Mouse (Mus musculus): ENCODE results near the gene C1qtnf7.
A peak's percentile ranks its signal among the peaks of the same experiment; 100 is the strongest.

The C1qtnf7 gene

DNA sequence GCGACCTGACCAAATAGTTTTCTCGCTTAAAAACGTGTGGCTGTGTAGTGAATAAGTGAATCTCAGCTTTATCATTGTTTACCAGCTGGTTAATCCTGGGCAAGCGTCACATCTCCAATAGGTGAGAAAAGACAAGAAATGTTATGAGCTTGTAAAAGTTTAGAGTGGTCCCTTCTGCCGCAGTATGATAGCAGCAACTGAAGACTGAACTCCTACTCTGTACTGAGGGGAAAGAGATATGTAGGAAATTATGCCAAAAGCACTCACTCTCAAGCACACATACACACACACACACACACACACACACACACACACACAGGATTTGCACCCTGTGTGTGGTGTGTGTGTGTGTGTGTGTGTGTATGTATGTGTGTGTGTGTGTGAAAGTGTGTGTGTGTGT, 26.2 kb downstream of the C1qtnf7 start:
- no peak for DNase-seq

DNA sequence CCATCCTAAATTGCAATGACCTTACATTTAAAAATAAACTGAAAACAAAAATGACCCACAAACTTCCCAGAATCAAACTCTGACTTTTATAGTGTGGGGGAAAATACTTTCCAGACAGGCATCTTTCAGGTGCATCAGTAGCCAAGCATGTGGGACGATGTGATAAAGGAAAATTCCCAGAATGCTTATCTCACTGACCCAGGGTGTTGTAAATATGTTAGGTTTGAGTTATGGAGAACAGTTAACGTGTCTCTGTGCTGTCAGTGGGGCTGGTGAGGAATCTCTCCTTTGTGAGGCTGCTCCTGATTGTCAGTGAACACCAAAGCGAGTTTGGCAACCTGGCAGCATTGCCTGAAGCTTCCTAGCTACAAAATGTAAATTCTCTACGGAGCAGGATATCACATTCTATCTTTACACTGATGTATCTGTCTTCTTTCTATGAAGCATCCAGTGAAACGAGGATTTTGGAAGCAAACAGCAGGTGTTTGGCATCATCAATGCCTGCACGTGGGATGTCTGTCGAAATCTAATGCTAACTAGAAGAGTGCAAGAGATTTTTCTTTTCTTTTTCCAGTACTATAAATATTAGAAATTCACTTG, 27.0 kb downstream of the C1qtnf7 start:
- no peak for DNase-seq

DNA sequence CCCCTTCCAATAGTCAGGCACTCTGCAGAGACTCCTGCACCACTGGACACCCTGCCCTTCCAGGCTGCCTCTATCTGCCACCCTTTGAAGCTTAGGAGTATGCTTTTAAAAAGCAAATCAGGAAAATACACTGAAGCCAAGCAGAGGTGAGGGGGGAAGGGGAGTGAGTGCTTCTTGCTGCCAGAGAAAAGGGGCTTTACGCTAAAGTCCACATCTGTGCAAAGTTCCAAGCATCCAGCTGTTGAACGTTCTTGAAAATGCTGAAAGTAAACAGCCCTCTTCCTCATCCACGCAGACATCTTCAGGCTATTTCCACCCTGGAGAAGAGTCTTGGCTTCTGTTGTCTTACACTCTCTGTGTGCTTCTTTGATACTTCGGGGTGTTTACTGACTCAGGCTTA, 34.6 kb downstream of the C1qtnf7 start:
- no peak for DNase-seq

DNA sequence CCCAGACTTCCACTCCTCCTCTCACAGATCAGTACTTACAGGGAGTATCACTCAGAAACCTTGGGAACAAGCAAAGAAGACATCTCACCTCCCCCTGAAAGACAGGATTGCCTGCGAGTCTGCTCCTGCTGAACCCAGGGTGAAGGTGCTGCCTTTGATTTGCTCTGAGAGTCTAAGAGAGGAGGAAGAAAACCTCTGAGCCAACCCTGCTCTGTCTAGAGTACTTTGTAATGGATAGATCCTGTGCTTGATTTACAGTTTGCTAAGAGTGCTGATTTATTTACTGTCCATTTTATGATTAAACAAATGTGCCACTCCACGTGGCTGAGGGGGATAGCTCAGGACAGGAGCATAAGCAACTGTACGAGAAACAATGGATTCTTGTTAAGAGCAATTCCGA, 35.1 kb downstream of the C1qtnf7 start:
- no peak for DNase-seq

DNA sequence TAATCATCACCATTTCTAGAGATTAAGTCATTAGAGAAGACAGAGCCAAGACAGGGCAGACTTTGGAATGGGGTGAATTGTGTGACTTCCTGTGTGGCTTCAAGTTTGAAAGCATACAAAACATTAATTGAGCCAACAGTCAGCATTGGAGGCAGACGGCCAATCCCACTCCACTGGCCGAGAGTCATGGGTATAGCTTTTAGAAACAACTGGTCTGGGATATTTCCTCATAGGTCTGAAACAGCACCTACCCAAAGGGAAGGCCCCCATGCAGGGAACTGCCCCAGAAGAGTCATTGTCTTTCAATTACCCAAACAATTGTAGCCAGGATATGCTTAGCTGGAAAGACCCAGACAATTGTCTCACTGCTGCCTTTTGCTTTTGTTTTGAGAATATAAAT, 39.5 kb downstream of the C1qtnf7 start:
- peak; percentile 79 for DNase-seq

DNA sequence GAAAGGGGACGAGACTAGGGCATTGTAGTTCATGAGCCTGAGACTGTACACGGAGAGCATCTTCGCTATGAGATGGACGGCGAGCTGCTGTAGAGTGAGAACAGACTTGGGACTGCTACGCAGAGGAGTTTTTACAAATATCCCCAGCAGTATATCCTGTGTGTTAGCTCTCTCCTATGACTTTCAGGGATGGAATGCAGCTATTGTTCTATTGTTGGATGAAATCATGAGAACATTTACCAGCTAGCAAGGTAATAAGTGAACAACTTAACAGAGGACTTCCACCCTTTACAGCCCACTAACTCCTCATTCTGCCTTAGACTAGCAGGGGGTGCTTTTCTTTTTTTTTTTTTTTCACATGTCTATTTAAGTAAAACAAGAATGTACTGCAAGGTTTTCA, 40.1 kb downstream of the C1qtnf7 start:
- peak; percentile 61 for DNase-seq

DNA sequence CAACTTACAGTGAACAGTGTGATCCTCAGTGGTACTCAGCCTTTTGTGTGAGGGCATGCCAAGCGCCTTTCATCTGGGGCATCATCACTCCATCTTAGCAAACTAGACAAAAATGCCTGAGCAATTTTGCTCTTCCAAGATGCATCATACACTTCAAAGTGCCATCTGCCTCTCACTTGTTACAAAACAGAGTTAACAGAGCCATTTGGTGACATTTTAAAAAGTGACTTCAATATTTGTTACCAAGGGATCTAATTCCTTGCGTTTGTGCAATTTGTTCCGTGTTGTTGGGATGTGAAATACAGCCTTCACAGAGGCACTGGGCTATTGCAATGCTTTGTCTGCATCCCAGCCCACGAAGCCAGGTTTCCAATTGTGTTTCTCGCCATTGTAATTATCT, 42.1 kb downstream of the C1qtnf7 start:
- no peak for DNase-seq

DNA sequence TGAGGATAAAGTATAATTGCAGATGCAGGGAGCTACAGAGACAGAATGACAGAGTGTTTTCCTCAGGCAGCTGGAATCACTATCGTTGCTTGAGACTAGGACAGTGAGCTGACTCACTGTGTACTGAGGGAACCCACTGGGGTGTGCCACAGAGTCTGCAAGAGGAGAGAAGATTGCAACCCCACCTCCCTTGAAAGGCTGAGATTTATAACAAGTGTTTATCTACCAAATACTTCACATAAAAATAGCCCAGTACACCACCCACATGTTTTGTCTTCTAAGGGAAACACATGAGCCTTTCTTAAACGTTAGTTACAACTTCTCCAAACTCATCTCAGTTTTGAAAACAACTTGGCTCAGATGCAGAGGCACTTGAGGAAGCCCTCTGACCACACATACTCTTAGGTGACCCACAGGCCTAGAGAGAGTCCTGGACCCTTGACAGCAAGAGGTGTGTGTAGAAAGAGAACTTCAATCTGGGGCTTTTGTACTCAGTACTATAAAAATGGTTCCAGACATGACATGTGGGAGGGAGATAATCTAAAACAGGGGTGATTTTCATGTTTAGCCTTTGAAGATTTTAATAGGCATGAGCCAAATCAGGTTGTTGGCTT, 46.4 kb downstream of the C1qtnf7 start:
- DNase-seq: peak; percentile 14

DNA sequence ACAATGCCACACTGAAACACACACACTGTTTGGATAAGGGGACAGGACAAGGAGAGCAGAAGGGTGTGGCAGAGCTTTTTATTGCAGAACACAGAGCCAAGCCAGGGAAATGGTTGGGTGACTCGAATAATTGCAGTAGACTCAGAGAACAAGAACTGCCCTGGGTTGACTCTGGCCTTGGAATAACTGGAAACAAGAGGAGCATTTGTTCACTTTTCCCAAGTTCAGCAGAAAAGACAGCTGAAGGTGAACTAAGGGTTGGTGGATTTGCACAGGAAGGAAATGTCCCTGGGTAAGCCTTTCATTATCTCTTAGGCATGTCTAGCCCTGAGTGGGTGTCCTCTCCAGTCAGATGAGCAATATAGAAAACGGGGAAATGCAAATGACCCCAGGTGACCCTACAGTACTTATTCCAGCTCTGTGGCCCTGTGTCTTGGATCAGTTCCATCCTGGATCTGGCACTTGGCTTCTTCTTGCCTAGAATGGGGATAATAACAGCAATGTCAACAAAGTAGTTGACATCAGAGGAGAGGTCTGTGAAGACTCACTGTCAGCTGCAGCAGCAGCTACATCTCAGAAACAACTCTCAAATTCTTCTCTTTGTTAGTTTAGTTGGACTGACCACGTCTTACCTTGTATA, 54.5 kb downstream of the C1qtnf7 start:
- DNase-seq: peak; percentile 22

DNA sequence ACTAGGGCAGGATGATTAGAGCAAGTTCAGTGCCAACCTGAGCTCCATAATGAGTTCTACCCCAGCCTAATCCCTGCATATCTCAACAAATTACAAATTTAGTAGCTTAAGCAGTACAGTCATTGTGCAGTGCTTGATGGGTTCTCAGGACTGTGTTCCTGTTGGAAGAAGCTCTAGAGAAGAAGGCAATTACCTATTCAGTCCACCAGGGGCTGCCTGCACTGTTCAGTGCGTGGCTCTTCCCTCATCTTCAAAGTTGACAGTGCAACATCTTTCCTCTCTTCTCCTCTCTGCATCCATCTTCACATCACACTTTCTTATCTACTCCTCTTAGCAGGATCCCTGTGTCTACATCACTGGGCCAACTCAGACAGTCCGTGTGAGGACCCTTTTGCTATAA, 67.5 kb downstream of the C1qtnf7 start:
- peak; percentile 23 for DNase-seq

DNA sequence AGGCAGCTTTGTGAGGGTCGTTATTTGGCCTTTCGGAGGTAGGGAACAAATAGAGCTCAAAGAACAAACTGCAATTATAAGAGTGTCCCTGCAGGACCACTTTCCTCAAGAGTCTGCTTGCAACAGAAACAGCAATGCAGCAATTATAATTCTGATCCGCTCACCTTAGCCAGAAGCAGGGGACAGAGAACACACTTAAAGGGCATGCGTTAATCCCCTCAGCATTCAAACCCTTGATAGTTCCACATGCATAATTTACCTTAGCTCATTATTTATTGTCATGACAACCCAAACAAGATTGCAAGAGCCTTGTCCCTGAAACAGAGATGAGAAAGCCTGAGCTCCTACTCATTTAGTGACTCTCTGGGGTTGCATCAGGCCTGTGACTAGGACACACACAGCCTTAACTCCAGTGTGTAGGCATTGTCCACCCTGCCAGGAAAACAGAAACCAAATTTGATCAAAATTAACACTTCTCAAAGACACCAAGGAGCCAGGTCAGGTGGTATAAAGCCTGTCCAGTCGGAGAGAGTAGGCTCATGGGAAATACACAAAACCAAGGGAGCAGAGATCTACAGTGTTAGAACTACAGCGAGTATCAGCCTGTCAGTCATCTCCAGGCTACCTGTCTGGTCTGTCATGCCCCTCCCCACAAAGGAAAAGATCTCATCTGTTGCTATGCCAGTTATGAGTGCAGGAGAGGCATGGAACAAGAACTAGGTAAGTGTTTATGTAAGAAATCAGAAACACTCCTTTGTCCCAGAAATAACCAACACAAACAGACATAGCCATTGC, 68.2 kb downstream of the C1qtnf7 start:
- DNase-seq: no peak

DNA sequence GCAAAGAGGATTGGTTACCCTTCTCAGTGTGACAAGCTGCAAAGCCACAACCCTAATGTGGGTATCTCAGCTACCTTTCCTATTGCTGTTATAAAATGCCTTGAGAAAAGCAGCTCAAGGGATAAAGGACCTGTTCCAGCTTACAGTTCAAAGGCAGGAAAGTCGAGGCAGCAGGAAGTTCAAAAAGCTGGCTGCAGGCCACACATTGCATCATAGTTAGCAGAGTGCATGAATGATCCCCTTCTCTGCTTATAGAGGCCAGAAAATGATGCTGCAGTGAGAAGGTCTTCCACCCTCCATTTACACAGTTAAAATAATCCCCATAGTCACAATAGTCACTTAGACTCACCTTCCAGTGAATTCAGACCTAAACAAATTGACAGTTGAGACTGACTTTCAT, 69.1 kb downstream of the C1qtnf7 start:
- DNase-seq: no peak

DNA sequence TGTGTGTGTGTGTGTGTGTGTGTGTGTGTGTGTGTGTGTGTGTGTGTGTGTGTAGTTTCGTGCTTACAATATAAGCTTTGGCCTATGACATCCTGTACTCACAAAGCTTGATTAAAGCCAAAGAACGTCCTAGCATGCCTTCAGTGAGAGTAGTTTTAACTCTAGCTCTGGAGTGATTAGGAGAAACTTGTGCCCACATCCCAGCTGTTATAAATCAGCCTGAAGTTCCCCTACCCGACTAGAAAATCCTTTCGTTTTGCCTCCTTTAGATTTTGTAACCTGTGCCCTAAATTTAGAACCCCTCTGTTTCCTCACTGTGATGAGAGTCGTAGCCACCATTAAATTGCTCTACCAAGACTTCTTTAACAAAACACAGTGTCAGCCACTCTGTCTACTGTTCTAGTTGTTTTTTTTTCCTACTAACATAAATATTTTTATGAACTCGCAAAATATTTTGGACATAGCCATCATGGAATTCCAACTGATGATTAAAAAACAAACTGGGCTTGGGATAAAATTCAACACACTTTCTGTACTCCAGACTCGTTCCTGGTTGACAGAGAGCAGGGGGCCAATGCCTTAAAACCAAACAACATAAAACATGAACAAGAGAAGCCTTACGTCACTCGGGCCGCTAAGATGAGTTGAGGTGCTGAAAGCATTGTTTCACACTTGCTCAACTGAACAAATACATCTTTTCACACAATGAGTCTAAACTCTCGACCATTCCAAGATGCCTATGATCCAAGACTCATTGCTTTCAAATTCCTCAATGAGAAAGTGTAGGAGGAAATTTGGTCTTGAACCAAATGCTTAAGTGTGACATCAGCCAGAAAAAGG, 70.3 kb downstream of the C1qtnf7 start:
- DNase-seq: no peak

DNA sequence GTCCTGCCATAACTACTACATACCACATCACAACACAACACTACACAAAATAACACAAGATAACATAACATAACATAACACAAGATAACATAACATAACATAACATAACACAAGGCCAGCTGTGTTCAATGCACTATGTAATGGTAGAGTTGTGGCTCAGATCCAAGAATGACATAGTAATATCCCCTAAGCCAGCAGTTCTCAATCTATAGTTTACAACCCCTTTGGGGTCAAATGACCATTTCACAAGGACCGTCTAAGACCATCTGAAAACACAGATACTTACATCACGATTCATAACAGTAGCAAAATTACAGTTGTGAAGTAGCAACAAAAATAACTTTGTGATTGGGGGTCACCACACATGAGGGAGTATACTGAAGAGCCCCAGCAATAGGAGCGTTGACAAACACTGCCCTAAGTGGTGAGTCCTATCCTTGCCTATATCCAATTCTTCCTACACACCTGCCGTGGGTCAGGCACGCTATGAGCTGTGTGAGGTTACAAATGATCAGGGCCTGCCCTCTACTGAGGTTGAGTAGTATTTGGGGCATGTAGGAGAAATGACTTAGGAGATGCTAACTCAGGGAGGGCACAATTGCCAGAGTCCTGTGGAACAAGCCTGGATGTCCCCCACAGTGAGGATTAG, 73.6 kb downstream of the C1qtnf7 start:
- DNase-seq: no peak

DNA sequence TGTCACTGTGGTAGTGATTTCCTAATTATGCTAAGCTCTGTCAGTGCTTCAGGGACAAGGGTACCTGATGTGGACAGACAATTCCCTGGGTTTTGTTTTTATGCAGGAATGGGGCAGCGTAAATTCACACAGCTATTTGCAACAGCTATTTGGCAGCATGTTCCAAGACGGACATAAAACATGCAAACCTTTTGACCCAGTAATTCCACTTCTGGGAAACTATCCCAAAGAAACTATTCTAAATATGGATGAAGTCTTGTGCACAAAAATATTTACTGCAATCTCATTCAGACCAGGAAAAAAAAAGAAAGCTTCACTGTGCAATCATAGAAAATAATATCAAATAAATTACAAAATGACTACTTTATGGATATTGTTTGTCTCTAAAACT, 74.1 kb downstream of the C1qtnf7 start:
- peak; percentile 32 for DNase-seq

DNA sequence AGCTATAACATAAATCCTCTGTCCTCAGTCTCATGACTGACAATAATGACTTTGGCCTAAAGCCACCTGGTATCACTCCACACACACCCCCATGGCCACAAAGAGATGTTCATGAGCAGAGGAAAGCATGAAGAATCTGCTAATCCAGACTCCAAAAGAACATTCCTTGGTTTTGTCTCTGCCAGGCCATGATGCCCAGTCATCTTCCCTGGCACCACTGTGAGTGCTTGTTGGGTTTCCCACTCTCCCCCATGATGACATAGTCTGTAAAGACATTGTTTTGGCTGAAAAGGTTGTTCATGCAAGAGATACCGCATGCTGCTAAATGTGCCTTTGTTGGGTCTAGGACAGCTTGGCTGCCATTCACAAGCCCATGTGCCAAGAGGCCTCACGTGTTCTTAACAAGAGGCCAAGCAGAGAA, 75.0 kb downstream of the C1qtnf7 start:
- DNase-seq: no peak

DNA sequence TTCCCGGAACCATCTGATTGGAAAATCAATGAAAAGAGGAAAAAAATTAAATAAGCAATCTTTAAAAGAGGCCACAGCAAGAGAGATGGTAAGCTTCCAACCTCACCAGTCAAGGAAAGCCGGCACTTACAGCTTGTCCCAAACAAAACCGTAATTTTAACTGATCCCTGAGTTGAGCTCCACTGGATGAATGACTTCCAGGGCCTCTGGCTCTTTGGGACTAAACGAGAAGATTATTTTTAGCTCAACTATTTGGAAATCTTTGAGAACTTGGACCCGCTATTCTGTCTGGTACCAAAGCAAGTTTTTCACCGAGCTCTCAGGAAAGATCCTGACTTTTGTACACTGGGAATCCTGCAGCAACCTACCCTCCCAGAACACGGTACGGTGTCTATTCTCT, 86.3 kb downstream of the C1qtnf7 start:
- DNase-seq: no peak

DNA sequence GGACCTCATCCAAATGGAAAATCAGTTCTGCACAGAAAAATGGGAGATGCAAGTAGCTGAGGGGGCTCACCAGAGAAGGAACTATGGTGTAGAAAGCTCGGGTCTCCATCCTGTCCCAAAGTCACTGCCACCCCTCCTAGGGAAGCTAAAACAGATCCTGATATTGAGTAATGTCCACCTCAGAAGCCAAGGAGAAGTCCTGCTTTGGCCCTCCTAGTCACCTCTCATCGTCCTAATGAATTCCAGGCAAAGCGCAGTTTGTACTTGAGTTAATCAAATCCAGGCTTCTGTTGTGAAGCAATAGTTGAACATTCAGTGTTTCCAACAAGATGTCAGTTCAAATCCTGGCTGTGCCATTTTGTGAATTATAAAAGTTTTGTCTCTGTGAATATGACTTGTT, 87.2 kb downstream of the C1qtnf7 start:
- DNase-seq: no peak

DNA sequence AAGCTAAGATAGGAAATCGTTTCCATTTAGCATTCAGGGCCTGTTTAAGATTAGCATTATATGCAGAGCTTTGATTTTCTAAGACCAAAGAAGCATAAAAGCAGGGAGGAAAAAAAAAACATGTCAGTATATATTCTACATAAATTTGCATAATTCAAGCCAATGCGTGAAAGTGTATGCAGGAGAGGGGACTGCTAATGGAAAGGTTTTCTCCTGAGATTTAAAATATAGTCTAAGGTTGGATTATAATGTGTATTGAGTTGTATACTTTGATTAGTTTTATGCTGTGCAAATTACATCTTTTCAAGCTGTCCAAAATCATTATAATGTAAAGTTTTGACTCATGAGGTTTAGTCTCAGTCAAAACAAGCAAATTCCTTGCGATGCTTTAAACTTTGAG, 88.2 kb downstream of the C1qtnf7 start:
- no peak for DNase-seq

DNA sequence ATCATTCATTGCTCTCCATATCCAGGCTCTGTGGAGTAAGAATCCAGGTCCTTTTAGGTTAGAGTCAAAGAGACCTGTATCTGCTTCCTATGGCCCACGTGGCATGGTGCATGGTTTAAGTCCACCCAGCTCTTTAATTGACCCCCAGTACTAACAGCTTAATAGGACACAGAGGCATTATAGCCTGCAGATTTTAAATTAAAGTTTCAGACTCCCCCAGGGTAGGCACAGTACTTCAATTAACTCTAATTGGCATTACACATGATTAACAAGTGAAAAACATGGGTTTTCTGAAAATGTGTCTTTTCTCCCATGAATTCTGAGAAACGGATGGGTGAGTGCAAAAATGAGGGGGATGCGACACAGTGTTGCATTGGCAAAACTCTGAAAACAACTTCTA, 92.7 kb downstream of the C1qtnf7 start:
- DNase-seq: no peak

DNA sequence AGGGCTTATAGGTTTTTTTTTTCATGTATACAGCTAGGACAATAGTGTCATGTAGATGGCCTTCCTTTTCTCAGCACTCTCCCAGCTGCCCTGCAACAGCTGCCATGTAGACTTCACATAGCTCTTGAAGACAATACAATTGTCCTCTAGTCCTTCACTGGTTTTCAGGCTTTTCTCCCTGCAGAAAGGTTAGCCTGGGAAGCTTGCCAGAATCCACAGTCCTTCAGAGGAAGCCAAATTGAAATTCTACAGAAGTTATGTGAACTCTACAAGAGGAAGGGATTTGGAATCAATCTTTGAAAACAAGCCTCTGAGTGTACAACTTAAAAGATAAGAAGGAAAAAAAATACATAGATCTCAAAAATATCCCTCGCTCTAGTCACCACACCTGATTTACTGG, 94.4 kb downstream of the C1qtnf7 start:
- peak; percentile 10 for DNase-seq

DNA sequence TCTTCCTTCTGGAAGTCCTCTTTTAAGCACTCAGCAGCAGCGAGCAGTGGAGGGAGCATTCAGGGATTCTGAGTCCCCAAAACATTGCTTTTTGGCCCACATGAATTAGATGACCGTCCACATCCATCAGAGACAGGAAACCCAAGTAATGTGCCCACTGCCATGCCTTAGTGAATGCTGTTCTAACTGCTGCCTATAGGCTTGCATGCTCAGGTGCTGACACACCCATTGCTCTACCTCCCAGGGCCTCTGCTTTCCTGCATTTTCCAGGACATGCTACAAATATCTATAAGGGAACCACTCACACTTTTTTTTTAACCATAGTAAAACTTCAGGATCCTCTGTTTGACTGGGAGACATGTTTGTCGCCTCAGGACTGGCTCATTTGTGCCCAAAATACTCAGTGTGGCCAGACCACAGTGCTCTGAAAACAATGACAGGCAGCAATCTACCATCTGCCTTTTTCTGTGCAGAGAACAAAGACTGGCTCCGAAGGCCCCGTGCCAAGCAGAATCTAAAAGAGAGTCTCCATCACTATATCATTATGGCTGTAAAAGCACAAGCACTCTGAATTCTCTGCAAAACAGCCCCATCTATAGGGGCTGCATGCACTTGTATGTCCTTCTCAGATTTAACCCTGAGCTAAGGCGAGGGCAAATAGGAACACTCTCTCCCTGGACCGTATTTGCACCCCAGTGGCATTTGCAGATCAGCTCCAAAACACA, 106.4 kb downstream of the C1qtnf7 start:
- no peak for DNase-seq

Data from kidney, adult 9 months (tissue).